Mouse (Mus musculus) lung, embryonic 14.5 days (tissue): Measurements from ENCODE around the gene Cxadr. TPM values are rescaled to one million over a fixed set of nuclear protein-coding genes. Genes with fewer than 3 reads are reported as not detected.

Experiments
- ATAC-seq: fragments of 200-750 bp; cut with Nextera tagmentation; 2 replicates; pipeline ENCODE4 v1.8.0; 2017; ENCODE audit warnings: mild to moderate bottlenecking, moderate TSS enrichment, moderate library complexity; ENCODE audit not compliant: insufficient read depth
- DNase-seq: peaks from one replicate; pipeline ENCODE4 v3.0.0-alpha.2; 2015
- H3K27ac ChIP-seq: fragments of 300-500 bp; sonication (generic); 2 replicates; pipeline ENCODE4 v1.5.1; 2014; ENCODE audit warnings: low read depth, mild to moderate bottlenecking, moderate library complexity
- H3K27me3 ChIP-seq: fragments of 300-500 bp; sonication (generic); 2 replicates; pipeline ENCODE4 v1.6.1; 2014; ENCODE audit warnings: low read length, control low read depth; ENCODE audit not compliant: insufficient read depth
- H3K36me3 ChIP-seq: fragments of 300-500 bp; sonication (generic); 2 replicates; pipeline ENCODE4 v1.6.1; 2014; ENCODE audit warnings: control low read depth; ENCODE audit not compliant: insufficient read depth
- H3K4me1 ChIP-seq: fragments of 300-500 bp; sonication (generic); 2 replicates; pipeline ENCODE4 v1.6.1; 2014; ENCODE audit warnings: antibody characterized with exemption, control low read depth; ENCODE audit not compliant: insufficient read depth
- H3K4me2 ChIP-seq: fragments of 300-500 bp; sonication (generic); 2 replicates; pipeline ENCODE4 v1.6.1; 2014; ENCODE audit warnings: mild to moderate bottlenecking
- H3K4me3 ChIP-seq: fragments of 300-500 bp; sonication (generic); 2 replicates; pipeline ENCODE4 v1.5.1; 2014; ENCODE audit warnings: low read depth, low read length
- H3K9ac ChIP-seq: fragments of 300-500 bp; sonication (generic); 2 replicates; pipeline ENCODE4 v1.6.1; 2014
- H3K9me3 ChIP-seq: fragments of 300-500 bp; sonication (generic); 2 replicates; pipeline ENCODE4 v1.6.1; 2016; ENCODE audit warnings: low read depth, low read length, control low read depth
- CTCF ChIP-seq: IDR thresholded peaks from 2 replicates; pipeline ENCODE4 v1.5.1; 2016; ENCODE audit warnings: antibody characterized with exemption, low read depth
- WGBS: fragments of 180-500 bp; shearing (Covaris S2); extraction: QIAGEN DNeasy Blood & Tissue Kit; methylation state at CpG from one replicate; pipeline ENCODE4 v1.1.7; 2014; 5-methylcytosine and 5-hydroxymethylcytosine counted together
- polyA plus RNA-seq: library from polyadenylated mRNA; unstranded; fragments of >200 nt; fragmentation: Nextera tagmentation; extraction: Ambion mirVana; gene quantifications from 2 replicates; pipeline ENCODE4 v1.2.1, GENCODE M21; 2014

The Cxadr gene
- polyA plus RNA-seq, 1 experiment from 2014 or later = 20.2 TPM

DNA sequence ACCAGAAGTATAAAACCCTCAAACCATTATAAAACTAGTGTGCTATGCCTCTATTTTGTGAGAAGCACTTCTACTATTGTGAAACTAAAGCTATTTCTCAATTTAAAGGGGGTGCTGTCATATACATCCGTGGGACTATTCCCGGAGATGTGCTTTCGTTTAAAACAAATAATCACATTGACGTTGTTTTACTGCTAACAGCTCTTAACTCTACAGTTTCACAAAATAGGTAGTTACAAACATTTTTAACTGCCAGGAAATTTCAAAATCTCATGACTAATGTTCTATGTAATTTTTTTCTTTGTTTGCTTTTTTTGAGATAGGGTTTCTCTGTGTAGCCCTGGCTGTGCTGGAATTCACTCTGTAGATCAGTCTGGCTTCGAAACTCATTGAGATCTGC is 77.2 kb downstream of the Cxadr start:
- TF ChIP-seq CTCF = no peak
- 61% methylated on average over 5 of the region's 5 CpGs for WGBS
- no peak for DNase-seq

GRCm38 (mm10) chr16:78389122-78389521 is 87.8 kb downstream of the Cxadr start:
- ATAC-seq = no peak
- 72% methylated on average over 4 of the region's 4 CpGs for WGBS
- no peak for DNase-seq

More for the DNA sequence above, 77.2 kb downstream of the Cxadr start:
- Histone ChIP-seq H3K9ac (no peak overlapping the region), H3K4me2 (no peak overlapping the region), H3K27me3 (no peaks in the 10 kb centered on the region), H3K27ac (no peak overlapping the region), H3K4me1 (peaks cover 6% of the 10 kb centered on the region; the same call in 1 of the 2 replicates), H3K9me3 (no peaks in the 10 kb centered on the region), H3K36me3 (no peaks in the 10 kb centered on the region), H3K4me3 (no peak overlapping the region)
- no peak for ATAC-seq

GRCm38 (mm10) chr16:78389986-78390385 is 88.7 kb downstream of the Cxadr start:
- H3K36me3 ChIP-seq = no peaks in the 10 kb centered on the region
- TF ChIP-seq CTCF = no peak
- DNase-seq (no peak), ATAC-seq (no peak)
- no peak overlapping the region for H3K9ac ChIP-seq
- H3K27me3 ChIP-seq = no peaks in the 10 kb centered on the region
- no peak overlapping the region for H3K27ac ChIP-seq
- 58% methylated on average over 3 of the region's 3 CpGs for WGBS
- no peak overlapping the region for H3K4me3 ChIP-seq
- H3K4me1 ChIP-seq = no peaks in the 10 kb centered on the region
- no peak overlapping the region for H3K4me2 ChIP-seq
- no peaks in the 10 kb centered on the region for H3K9me3 ChIP-seq

More at GRCm38 (mm10) chr16:78389122-78389521, 87.8 kb downstream of the Cxadr start:
- H3K4me3 ChIP-seq = no peak overlapping the region
- no peak overlapping the region for H3K4me2 ChIP-seq
- no peak for TF ChIP-seq CTCF
- H3K27me3 ChIP-seq = no peaks in the 10 kb centered on the region
- no peaks in the 10 kb centered on the region for H3K4me1 ChIP-seq
- no peak overlapping the region for H3K9ac ChIP-seq
- H3K27ac ChIP-seq = no peak overlapping the region
- H3K9me3 ChIP-seq = no peaks in the 10 kb centered on the region
- no peaks in the 10 kb centered on the region for H3K36me3 ChIP-seq

DNA sequence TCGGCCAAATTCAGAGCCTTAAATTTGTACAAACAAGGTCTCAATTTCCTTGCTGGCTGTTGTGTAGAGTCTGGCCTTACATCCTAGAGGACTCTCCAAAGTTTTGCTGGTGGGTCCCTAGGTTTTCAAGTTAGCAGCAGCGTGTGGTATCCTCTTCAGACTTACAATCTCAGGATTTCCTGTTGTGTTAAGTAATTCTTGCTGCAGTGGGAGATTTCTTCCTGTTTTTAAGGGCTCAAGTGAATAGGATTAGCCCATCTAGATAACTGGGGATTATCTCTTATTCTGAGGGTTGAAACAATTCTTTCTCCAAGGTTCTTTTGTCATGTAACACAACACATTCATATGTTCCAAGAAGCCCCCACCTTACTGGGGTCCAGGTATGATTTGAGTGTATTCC is 90.1 kb downstream of the Cxadr start:
- no peak overlapping the region for H3K9ac ChIP-seq
- ATAC-seq = no peak

GRCm38 (mm10) chr16:78398734-78399133 is 97.4 kb downstream of the Cxadr start:
- Histone ChIP-seq H3K27me3 (no peaks in the 10 kb centered on the region), H3K9ac (no peak overlapping the region), H3K9me3 (no peaks in the 10 kb centered on the region), H3K27ac (no peak overlapping the region), H3K4me3 (no peak overlapping the region), H3K4me2 (no peak overlapping the region), H3K4me1 (no peaks in the 10 kb centered on the region), H3K36me3 (no peaks in the 10 kb centered on the region)
- no peak for TF ChIP-seq CTCF
- 81% methylated on average over 6 of the region's 6 CpGs for WGBS
- DNase-seq (no peak), ATAC-seq (no peak)

More for the DNA sequence above, 90.1 kb downstream of the Cxadr start:
- Histone ChIP-seq H3K4me2 (no peak overlapping the region), H3K4me1 (no peaks in the 10 kb centered on the region), H3K27me3 (no peaks in the 10 kb centered on the region), H3K27ac (no peak overlapping the region), H3K4me3 (no peak overlapping the region), H3K9me3 (no peaks in the 10 kb centered on the region), H3K36me3 (no peaks in the 10 kb centered on the region)
- peak; percentile 8 for DNase-seq
- TF ChIP-seq CTCF = no peak
- 67% methylated on average over 2 of the region's 2 CpGs for WGBS

DNA sequence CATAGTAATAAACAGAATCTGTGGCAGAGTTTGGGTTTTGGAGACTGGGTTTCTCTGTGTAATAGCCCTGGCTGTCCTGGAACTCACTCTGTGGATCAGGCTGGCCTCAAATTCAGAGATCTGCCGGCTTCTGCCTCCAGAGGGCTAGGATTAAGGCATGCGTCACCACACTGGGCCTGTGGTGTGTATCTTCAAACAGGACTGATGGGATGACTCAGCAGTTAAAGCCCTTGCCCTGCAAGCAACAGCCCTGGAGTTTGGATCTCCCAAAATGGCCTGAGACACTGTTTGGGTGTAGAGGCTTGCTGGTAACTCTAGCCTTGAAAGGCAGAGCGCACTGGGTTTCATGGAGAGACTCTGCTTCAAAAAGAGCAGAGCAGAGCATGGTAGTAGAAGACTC is 98.1 kb downstream of the Cxadr start:
- Histone ChIP-seq H3K27me3 (no peaks in the 10 kb centered on the region), H3K9me3 (no peaks in the 10 kb centered on the region), H3K4me3 (no peak overlapping the region), H3K9ac (no peak overlapping the region), H3K4me1 (no peaks in the 10 kb centered on the region), H3K36me3 (no peaks in the 10 kb centered on the region), H3K4me2 (no peak overlapping the region), H3K27ac (no peak overlapping the region)
- ATAC-seq = no peak
- no peak for DNase-seq
- TF ChIP-seq CTCF = no peak
- 92% methylated on average over 3 of the region's 3 CpGs for WGBS

- Histone ChIP-seq H3K36me3 (no peaks in the 10 kb centered on the region), H3K27me3 (no peaks in the 10 kb centered on the region), H3K4me3 (no peak overlapping the region), H3K9me3 (no peaks in the 10 kb centered on the region), H3K4me2 (no peak overlapping the region), H3K27ac (no peak overlapping the region), H3K4me1 (no peaks in the 10 kb centered on the region), H3K9ac (no peak overlapping the region)
- 42% methylated on average over 2 of the region's 2 CpGs for WGBS
- ATAC-seq (no peak), DNase-seq (no peak)
- TF ChIP-seq CTCF = no peak
Measured at GRCm38 (mm10) chr16:78402316-78402715, 101.0 kb downstream of the Cxadr start.

DNA sequence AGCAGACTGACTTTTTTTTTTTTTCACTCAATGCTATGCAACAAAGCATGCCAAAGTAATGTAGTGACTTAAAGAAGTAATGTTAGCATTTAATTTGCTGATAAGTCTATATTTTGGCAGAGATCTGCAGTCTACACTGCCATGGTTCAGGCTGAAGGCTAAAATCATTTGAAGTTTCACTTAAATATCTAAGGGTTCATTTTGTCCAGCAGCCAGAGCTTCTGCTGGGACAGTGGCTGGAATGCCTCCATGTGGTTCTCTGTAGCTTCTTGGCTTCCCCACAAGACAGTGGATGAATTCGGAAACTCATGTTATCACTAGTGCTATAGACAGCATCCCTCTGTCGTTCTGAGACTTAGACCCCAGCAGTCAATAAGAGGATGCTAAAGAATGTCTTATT is 105.4 kb downstream of the Cxadr start:
- H3K27ac ChIP-seq = no peak overlapping the region
- WGBS = 46% methylated on average over 2 of the region's 2 CpGs
- no peaks in the 10 kb centered on the region for H3K36me3 ChIP-seq
- no peak overlapping the region for H3K9ac ChIP-seq
- H3K9me3 ChIP-seq = no peaks in the 10 kb centered on the region
- ATAC-seq (peak; percentile 94), DNase-seq (peak; percentile 80)
- H3K27me3 ChIP-seq = no peaks in the 10 kb centered on the region
- H3K4me3 ChIP-seq = no peak overlapping the region
- no peak for TF ChIP-seq CTCF
- H3K4me1 ChIP-seq = no peaks in the 10 kb centered on the region
- no peak overlapping the region for H3K4me2 ChIP-seq
